Mouse (Mus musculus) 3134 (cell line): Measurements from ENCODE around the gene Sh3bgr.

Experiments
- DNase-seq: peaks from one replicate; pipeline ENCODE4 v3.0.0-alpha.2; 2011; ENCODE audit warnings: low spot score; ENCODE audit not compliant: insufficient read length; ENCODE audit errors: extremely low read depth

Sh3bgr gene

DNA sequence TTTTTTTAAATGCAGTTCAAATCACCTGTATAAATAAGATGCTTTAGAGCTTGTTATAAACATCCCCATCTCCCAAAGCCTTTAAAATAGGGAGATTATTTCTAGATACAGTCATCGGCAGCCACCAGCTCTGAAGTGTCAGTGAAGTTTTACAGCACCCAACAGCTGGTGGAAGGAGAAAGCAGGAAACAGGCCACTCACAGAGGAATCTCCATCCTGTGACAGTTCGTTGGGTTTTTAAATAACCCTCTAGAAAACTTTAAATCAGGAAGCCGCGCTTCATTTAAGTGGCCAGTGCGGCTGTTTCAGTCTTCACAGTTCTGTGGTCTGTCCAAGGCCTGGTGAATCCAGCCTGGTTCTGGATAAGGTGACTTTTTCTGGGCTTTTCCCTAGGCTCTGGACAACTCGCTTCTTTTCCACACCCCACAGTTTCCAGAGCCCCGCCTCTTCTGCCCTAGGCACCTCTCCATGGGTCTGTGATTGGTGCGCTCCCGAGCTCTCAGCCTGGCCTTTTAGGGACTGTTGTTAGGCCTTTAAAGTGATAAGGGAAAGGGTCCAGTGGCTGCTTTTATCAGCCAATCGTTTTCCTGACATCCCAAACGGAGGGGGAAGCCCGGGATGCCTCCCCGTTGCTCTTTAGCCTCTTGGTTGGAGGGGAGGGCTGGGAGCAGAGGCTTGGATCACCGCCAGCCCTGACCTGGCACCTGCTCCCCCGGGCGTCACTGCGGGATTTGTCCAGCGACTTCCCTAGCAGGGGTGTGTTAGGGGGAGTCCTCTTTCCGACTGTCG, at the start of gene Sh3bgr:
Gene Sh3bgr (plus strand): TSS at position 538 of the 789 bp plus-strand sequence.
- DNase-seq = no peak

DNA sequence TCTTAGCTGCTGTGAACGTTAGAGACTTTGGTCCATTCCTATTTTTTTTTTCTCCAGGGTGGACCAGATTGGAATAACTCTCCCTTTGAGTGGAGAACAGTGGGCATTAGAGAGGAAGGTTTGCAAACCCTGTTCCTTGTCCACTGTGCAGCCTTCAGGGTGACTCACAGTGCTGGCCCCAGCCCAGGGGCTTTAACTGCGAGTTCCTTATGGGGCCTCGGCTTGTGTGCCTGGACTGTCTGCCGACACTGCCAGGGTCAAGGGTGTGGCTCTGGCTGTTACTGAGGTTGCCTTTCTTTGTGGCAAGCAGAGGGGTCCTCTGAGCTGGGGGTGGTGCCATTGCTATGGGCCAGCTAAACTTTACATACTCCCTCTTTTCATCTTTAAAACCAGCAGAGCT, 49.3 kb upstream of the Sh3bgr start:
- peak; percentile 55 for DNase-seq

DNA sequence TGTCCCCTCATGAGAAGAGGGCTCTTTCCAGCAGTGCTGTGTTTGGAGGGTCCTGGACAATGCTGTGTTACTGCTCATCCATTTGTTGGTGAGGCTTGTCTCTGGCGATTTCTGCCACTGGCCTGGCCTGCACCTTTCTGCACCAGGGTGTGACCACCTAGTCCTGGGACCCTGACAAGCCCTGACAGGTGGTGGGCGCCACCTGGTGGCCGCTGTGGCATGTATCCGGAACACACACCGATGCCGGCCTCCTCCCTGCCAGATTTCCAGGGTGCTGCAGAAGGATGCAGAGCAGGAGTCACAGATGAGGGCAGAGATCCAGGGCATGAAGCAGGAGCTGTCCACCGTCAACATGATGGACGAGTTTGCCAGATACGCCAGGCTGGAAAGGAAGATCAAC, 48.7 kb upstream of the Sh3bgr start:
- DNase-seq = peak; percentile 72

DNA sequence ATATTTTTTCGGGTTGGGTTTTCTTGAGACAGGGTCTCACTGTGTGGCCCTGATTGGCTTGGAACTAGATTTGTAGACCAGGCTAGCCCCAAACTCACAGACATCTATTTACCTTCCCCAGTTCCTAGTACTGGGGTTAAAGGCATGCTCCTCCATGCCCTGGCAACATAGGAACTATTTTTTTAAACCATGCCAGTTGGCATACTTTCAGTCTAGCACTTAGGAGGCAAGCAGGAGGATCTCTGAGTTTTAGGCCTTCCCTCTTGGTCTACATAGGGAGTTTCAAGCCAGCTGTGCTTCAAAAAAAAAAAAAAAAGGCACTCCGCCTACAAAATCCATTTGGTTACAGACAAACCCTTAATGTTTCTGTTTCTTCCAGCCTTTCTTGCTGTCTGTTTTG, 45.8 kb upstream of the Sh3bgr start:
- no peak for DNase-seq

DNA sequence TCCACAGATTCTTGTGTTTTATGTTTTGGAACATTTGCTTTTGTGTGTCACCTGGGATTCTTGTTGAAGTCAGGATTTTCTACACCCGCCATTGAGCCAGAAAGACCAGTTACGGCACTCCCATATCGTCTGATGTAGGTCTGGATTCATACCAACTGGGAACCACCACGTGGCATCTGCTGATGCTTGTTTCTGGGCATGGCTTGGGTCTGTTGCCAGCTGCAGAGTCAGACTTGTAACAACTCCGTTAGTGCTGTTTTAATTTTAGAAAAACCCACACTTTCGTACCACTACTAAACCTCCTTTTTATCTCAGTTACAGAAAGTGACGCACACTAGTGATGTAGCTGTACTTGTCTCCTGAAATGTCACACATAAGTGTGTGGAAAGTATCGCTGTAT, 44.2 kb upstream of the Sh3bgr start:
- DNase-seq = no peak

DNA sequence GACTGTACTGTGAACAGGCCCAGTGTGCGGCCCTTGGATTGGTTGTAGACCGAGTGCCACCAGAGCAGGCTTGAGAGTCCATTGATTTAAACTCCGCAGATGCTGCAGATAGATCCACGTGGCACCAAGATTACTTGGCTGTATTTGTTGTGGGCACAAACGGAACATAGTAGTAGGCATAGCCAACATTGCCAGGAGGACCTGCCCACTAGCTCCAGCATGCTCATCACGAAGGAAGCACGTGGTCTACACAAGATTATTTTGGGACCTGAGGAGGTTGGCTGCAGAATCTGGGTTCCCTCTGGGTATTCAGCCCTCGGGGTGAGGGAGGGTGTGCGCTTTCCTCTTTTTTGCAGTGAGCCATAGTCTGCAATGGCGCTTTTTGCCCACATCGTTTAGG, 43.1 kb upstream of the Sh3bgr start:
- no peak for DNase-seq

DNA sequence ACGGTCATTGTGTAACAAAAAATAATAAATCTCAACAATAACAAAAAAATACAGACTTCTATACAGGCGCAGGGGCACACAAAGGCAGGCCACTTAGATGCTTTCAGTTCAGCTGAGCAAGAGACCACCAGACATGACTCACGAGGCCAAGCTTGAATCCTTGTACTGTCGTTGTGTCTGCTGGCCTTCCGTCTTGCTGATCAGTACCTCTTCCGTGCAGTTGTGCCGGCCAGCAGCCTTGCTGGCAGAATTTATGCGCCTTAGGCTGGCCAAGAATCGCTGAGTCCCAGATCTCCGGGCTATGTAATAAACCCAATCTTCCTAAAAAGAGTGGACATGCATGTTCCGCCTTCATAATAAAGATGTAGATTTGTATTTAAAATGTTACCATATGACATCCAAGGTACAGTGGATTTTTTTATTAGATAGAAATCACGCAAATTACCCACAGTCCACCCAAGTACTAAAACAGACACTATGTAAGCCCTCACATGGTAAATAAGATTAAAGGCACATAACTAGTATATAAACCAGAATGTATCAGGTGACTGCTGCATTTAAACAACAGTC, 41.7 kb upstream of the Sh3bgr start:
- DNase-seq = no peak

DNA sequence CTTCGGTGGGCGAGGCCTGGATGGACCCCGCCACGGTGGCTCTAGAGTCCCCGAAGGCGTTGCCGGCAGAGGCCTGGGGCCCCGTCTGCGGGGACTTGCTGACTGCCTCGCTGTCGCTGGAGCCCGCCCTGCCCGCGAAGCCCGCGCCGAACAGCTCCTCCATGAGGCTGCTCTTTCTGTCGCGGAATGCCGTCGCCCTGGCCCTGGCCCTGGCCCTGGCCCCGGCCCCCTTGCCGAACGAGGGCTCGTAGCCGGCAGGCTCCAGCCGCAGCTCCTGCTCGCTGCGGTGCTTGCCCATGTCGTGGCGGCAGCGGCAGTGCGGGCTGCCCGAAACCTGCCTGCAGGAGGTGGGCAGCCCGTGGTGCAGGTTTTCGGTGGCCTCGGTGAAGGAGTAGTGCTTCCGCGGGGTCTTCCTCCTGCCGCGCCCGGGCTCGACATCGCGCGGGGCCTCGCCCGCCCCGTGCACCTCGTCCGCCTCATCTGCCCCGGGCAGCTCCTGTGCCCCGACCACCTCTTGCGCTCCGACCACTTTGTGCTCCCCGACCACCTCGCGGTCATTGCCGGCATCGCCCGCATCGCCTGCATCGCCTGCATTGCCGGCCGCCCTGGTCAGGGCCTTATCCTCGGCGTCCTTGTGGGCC, 41.0 kb upstream of the Sh3bgr start:
- no peak for DNase-seq

DNA sequence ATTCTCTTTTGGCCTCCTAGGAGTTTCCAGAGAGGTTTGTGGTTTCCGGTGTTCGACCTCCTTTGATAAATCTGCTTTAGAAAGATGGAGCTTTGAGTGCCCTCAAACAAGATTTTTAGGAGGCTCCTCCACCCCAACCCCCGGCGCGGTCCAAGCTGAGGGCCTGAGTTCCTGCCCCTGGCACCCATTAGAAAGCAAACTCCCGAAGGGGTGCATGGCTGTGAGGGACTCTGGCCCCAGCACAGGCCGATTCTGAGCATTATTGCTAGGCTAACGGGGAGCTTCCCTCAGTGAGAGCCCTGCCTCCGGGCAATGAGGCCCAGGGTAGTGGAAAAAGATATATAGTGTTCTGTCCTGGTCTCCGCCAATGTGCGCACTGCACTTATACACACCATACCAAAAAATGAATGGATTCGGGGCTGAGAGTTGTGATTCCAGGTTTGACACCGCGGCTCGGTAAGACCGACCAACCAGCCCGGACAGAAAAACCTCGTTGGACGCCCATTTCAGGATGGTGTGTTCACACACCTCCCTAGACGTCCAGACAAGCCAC, 40.4 kb upstream of the Sh3bgr start:
- DNase-seq = no peak

DNA sequence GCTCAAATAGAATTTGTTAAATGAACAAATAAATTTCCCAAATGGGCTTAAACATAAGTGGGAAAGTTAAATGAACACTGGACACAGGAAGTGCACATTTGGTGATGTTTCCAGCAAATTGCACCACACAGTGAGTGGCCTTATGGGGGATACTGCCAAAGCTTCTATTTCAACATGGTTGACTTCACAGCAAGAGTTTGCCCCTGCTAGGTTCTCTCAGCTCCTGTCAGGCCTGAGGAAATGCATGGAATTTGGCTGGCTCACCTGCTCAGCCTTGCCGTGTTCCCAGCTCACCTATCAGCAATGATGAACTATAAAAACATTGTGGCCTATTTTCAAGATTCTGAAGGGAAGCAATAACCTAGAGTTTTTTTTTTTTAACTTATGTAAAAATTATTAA, 39.3 kb upstream of the Sh3bgr start:
- DNase-seq = no peak

DNA sequence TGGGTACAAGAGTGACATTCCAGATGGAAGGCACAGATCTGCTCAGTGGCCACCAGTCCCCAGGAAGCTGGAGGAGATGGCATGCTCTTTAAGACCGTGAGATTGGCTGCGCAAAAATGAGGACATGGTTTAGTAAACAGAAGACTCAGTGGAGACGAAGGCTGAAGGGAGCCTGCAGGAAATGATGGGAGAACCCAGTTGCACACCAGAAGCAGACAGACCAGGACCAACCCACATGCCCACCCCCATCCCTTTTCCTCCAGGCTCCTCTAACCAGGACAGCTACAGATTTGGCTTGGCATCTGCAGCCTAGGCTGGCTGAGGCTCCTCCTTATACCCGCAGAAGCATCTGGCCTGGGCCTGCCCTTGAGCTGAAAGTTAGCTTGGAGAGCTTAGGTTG, 38.9 kb upstream of the Sh3bgr start:
- DNase-seq = no peak

DNA sequence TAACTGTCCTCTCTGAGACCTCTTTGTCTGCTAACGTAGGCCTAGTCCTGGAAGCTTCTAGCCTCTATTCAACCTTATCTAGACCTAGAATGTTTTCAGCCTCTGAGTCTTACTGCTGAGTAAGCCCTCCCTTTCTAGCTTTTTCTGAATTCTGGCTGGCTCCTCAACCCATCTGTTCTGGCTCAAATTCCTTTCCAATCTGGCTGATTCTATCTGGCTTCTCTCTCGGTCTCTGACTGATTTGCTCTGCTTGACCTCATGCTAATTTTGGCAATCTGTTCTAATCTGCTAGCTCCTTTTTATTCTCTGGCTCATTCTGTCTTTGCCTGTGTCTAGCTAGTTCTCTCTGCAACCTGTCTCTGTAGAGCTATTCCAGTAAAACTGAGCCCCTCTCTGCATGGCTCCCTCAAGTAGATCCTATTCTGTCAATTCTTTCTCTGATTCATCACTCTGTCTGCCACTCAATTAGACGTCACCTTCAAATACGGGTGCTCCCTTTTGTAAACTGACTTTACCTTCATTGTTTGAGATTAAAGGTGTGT, 34.5 kb upstream of the Sh3bgr start:
- no peak for DNase-seq

DNA sequence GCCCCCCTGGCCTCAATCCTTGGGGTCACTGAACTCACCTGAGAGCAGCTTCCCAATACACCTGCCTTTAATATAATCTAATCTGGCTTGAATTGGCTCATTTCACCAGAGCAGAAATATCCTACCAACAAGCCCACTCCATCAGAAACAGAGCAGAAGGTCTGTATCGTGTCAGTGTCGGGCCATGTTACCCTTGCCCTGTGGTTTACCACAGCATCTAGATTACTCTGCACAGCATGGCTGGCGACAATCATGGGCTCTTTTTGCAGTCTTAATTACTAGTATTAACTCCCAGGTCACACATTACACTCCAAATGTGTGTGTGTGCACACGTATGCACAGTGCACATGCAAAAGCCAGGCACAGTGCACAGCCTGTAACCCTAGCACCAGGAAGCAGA, 31.4 kb upstream of the Sh3bgr start:
- no peak for DNase-seq

DNA sequence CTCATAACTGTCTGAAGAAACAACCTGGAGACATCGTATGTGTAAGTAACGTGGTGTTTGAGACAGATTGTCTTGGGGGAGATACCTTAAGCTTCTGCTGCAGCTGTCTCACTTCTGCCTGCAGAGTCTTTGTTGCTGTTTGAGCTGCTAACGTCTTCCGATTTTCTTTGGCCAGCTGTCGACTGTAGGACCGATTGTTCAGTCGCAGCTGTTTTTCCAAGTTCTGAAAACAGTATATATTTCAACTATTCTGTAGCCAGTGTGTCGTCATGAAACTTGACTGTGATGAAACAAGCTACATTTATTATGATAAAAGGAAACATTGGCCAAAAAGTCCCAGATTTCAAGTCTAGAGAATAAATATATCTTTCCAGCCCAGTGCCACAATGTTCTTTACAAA, 26.6 kb upstream of the Sh3bgr start:
- no peak for DNase-seq

DNA sequence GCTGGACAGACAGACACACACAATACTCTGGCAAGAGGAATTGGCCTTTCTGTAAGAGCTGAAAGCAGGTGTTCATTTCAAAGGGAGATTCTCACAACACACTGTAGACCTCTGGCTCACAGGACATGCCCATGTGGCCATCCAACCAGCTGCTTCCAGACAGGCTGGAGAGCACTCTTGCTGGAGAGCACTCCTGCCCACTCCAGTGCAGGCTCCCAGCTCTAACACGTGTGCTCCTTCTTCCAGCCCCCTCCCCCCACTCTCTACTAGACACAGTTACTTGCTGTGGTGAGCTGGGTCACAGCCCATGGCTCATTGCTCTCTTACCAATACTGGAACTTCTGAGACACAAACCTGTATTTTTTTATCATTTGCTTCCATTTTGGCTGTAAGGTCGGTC, 24.9 kb upstream of the Sh3bgr start:
- DNase-seq = no peak

DNA sequence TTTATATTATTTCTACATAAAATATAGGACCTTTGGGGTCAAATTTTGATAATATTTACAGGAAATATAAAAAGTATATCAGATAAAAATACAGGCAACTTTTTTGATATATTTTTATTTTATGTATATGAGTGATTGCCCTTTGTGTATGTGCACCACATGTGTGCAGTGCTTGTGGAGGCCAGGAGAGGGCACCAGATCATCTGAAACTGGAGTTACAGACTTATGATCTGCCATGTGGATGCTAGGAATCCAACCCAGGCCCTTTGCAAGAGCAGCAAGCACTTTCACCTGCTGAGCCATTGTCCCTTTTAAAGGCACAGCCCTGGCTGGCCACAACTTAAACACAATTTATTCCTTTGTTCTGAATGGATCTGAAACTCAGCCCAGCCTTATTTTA, 21.1 kb upstream of the Sh3bgr start:
- no peak for DNase-seq

DNA sequence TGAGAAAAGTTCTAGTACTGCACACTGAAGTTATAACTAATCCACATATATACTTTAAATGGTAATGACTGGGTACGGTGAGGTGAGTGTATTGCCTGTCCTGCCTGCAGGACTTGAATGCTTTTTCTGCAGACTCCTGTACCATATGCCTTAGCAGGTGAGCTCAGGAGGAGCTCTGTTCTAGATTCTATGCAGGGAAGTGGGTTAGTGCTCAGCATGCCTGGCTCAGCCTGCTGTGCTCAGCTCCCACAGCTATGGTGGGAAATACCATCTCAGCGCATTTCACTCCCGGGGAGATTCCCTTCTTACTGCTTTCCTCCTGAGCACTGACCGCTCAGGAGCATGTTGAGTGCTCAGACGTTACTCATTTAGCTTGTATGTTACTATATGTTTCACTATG, 12.6 kb upstream of the Sh3bgr start:
- DNase-seq = no peak

DNA sequence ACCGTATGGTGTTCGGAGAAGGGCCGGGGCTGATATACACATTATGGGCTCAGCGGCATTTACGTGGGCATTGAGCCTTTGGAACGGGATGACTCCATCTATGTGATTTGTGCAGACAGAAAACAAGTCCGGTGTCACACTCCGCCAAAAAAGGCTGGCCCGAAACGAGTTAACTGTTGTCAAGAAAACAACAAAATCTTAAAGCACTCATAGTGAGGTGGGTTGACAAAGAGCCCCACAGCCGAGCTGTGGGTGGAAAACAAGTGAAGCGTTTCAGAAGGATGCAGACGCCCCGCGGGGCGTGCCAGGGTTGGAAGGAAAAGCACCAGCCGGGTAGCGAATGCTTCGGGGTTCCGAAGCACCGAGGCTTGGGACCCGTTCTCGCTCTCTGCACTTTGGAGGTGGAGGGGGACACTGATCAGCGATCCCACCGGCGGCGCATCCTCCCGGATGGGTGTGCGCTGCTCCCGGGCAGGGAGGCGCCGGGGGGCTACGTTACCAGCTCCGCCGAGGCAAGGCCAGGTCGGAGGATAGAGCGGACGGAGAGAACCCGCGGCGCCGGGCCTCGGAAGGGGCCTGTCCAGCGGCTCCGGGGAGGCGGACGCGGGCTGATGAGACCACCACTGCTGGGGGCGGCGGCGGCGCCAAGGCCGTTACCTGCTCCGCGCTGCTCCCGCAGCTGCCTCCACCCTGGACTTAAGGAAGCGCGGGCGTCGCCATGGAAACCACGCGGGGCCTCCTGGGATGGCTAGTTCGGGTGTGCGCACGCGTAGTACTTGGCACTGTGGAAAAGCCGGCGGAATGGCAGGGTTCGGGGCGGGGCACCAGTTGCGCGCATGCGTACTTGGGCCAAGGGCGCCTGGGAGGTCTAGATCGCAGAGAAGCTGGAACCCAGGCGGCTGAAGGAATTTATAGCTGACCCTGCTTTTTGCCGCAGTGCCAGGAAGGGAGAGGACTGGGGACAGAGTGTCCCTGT, 8.4 kb upstream of the Sh3bgr start, which contains the start of gene Lca5l:
Gene Lca5l (minus strand): TSS at position 741 of the 976 bp plus-strand sequence.
- DNase-seq = peak; percentile 98

DNA sequence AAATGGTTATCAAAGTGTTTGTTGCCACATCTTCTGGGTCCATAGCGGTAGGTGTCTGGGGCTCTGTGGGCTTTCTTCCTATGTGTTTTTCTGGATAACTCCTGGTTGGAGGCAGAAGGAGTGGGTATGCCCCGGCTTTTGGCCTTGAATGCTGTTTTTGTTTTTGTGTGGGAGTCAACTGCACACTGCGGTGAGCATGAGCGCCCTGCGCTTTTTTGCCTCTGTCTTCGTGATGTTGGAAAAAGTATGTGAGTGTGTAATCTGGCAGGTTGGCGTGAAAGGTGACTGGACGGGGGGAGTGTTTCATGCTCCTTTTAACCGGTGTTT, 415 bp downstream of the Sh3bgr start:
- no peak for DNase-seq

DNA sequence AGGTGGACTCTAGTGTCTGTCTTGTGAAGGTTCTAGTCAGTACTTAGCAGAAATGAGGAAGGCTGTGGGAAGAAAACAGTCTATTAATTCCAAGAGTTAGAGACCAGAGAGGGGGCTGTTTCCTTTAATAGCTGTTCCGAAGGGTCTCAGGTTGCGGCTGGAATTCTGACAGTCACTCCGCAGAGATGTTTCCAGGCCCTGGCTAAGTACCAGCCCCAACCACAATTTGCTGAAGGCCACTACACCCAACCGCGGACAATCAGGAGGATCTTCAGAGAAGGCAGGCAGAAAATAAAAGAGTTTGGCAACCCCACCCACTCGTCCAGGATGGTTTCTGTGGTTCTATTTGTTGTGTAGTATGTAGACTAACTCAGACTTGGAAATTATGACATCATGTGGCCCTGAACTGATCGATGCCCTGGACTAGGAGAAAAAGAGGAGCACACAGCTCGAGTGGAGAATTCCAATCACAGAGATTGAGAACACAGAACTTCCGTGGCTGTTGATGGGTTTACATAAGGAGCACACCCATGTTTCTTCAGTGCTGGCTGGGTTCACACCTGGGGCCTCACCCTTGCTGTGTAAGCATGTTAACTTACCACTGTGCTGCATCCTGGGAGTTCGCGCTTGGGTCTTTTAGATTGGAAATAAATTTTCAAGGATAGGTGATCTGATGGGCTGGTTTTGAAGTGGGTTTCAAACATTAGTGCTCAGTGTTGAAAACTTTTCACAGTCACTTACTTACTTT, 1.4 kb downstream of the Sh3bgr start:
- no peak for DNase-seq
